Mouse (Mus musculus) c-Kit-positive CD71-positive TER-119-positive erythroid progenitor cells, embryonic 14.5 days (primary cell): ENCODE results near the gene Ubl3.

Experiments used
- DNase-seq: peaks from one replicate; pipeline ENCODE4 v3.0.0-alpha.2; 2013; ENCODE audit warnings: low spot score

Gene Ubl3

DNA sequence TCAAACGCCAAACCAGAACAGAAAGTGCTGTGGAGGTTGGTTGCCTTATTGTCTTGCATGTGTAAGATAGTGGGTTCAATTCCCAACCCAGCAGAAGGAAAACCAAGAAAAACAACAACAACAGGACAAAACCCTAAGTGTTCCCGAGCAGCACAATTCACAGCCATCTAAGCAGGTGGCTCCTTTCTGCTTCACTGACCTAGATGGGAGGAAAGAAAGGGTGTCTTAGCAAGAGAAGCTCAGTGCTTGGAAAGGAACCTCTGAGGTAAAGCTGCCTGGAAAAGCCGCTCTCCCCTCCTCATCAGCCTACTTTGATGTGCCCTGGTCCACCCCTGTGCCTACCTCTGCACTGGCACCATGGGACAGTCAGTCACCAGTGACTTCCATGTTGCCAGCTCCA, 70.8 kb downstream of the Ubl3 start:
- no peak for DNase-seq

- DNase-seq, result no peak
These were observed 78.2 kb downstream of the Ubl3 start for GRCm38 (mm10) chr5:148474346-148474745.

DNA sequence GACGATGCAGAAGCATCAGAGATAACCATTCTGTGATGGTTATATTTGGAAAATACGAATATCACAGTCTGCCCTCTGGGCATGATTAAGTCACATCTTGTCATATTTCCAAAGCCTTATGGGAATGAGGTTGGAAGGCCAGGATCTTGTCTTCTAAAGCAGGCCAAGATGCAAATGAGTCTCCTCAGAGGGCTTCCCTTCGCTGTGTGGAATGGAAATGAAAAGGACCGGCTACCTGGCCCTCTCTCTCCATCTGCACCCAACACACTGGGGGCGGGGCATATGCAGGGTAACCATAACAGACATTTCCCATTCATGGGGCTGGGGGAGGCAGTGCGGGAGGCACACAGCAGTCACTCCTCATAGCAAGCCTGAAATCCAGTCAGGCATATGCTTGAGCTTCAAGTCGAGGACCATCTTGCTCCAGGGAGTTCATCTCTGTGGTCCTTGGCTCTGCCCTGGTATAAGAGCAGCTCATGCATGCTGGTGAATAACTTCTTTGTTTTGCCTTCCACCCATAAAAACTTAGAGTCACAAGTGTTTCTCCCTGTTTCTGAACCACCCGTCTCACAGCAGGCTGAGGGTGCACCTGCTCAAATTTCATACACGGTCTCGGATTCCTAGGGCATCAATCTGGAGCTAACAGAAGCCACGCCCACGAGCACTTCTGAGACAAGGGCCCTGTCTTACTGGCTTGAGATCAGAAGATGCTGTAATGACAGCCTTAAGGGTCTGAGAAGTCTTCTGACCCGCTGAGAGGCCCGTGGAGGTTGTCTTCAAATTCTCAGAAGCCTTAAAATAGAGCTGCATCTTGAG, 83.8 kb downstream of the Ubl3 start:
- DNase-seq, result no peak

DNA sequence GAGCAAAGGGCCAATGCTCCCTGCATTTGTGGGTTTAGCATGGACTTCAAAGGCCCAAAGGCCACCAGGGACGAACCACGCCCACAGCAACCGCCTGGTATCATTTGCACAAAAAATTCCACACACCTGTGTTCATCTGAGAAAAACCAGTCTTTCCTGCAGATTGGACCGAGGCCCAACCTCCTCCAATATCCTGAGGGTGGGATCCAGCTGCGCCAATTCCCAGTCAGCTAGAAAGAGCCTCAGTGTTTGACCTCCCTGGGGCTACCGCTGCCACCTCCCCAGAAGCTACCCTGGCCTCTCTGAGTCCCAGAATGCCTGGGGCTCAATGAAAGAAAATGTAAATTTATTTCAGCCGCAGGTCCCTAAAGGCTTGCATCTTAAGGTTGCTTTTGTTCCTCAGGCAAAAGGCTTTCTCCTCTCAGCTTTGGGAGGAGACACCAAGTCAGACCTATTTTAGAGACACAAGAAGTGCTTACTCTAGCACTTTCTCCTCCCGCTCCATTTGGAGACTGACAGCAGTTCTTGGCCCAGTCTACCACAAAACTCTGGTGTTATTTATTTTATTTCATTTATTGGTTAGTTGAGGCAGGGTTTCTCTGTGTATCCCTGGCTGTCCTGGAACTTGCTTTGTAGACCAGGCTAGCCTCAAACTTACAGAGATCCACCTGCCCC, 85.5 kb downstream of the Ubl3 start:
- DNase-seq, result no peak

DNA sequence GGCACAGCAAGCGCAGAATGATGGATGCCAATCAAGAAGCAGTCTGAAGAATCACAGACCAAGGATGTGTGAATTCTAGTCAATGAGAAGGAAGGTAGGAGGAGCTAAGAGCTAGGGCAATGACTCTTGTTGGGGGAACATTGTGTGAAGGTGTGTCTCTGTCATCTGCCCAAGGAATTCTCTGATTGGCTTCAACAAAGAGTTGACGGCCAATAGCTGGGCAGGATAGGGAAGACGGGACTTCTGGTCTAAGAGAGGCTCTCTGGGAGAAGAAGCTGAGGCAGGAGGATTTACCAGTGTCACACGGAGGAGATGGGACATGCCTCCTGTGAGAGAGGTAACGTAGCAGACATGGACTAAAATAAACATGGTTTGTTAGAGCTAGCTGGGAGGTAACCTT, 86.5 kb downstream of the Ubl3 start:
- no peak for DNase-seq

GRCm38 (mm10) chr5:148465091-148465490, 87.5 kb downstream of the Ubl3 start:
- no peak for DNase-seq

- no peak for DNase-seq
These were observed 88.1 kb downstream of the Ubl3 start for GRCm38 (mm10) chr5:148464489-148464888.

GRCm38 (mm10) chr5:148463783-148464294, 88.8 kb downstream of the Ubl3 start:
- no peak for DNase-seq
